Mouse (Mus musculus) granulocyte monocyte progenitor cell, adult 5-6 weeks (primary cell): ENCODE measurements around the gene H2afx. TPM values are rescaled to one million over a fixed set of nuclear protein-coding genes. Genes with fewer than 3 reads are reported as not detected.
"Not testable (repeated sequence)": the region's sequence is repeated elsewhere in the genome, so short reads cannot be mapped to it uniquely, and the experiment has no call there.

ENCODE experiments used
- ATAC-seq: replicated peaks from 2 replicates; pipeline ENCODE4 v1.8.0; 2016; ENCODE audit warnings: mild to moderate bottlenecking, moderate TSS enrichment, inconsistent platforms; ENCODE audit not compliant: poor library complexity, severe bottlenecking
- total RNA-seq, 2 experiments: library from RNA; stranded (forward) in 1 of 2; stranded (reverse) in 1 of 2; fragments of 200-712, 200-1000 nt in 1 of 2; fragments of >200 nt in 1 of 2; fragmentation: Nextera tagmentation in 1 of 2; gene quantifications; 2 replicates each; pipeline ENCODE4 v1.2.3; 2014 to 2017

Gene H2afx
- total RNA-seq, 2 experiments from 2014 or later, result 96.9 to 423 TPM

DNA sequence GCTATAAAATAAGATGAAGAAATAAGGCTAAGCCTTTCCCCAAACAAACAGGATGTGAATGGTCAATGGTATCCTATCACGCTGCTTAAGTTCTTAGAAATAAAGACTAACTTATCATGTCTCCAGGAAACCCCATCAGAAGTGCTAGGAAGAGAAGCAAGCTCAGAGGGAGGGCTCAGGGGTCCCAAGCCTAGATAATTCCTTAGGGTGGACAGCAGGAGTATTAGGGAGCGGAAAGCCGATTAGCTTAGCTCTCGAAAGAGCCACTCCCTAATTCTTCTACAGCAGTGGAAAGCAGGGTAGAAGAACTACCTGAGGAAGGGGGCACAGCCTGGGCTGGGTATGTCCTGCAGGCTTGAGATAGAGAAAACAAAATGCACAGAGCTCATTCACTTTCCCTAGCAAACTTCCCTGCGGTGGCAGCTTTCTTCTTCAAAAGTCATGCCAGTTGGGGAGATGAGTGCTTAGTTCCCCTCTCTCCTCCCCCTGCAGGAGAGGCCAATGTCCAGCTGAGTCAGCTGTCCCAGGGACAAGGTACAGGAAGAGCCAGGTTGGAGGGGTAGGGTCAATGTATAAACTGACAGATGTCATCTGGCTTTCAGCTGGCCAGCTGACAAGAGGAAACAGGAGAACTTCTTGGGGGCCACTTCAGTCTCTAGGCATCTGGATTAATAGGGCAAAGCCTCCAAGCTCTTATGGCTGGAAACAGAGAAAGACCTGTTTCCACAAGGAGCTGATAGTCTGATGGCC, 16.2 kb upstream of the H2afx start:
- ATAC-seq, result no peak

DNA sequence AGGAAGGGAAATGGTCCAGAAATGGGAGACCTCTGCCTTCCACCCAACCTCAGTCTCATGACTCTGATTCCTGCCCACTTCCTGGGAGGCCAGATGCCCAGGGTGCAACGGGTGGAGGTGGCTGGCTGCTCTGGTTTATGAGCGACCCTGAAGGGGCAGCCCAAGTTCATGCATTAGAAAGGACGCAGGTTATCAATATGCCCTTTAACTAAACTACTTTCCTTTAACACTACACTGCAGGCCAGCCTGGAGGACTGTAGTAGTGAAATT, 15.7 kb upstream of the H2afx start:
- no peak for ATAC-seq

DNA sequence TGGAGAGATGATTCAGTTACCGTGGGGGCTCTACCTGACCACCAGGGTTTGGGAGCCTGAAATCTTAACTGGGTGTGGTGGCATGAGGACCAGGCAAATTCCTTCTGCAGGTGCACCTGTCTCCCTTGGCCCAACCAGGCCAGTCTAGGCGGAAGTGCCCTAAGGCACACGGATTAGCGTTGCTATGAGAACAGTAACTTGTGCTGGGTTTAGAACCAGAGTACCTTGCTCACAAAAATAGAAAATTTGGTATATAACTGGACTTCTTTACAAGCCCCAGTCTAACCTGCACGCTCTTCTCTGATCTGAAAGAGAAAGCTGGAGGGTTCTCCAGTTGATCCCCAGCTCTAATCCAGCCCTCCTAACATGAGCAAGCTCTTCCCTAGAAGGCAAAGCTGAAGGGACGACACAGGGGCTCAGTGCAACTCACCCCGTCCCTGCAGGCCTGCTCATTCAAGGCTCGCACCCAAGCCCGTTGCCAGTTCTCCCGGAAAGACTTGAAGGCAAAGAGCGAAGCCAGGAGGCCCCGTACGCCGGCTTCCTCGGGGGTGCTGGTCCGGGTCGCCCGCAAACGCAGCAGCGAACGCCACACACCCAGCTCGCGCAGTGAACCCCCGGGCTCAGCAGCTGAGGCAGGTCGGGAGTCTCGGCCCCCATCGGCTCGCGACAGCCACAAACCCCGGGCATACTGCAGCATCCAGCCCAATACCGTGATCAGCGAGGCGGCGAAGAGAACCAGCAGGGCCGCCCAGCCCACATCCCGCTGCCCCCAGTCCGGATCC, 15.2 kb upstream of the H2afx start:
- 0 out of 2 replicates have a peak, but pooled peaks have one; percentile 3 for ATAC-seq

DNA sequence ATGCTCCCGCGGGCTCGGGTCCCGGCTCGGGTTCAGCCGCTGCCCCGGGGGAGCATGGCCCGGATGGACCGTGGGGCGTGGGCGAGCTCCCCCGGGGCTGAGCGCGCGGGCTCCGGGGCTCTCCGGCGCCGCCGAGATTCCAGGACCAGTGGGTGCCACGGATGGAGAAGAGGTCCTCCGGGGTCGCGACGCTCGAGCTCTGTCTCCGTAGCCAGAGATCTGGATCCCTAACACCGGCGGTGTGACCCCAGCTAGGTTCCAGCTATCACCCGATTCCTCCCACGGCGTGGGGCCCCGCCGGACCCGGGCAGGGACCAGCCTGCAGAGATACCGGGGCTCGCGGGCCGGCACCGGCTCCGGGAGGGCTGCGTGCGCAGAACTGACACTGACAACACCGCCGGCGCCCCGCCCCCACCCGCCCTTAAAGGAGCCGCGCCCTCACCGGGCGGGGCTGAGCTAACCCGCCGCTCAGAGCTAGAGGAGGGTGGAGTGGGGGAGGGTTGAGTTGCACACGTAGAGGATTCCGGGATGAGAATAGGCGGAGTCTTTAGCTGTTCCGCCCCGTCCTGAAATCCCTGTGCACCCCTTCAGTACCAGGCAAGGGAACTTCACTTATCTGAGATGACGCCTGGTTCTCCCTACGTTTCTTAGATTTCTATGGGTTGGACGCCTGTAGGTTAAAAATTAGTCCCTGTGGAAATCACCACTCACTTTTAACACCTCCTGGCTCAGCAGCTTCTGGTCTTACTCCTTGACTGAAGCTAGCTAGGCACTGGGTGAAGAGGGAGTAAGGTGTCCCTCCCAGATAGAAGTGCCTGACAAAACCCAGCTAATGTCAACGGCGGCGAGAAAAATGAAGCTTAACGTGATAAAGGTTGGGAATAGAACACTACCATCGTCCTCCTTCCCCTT, 14.4 kb upstream of the H2afx start, which contains the start of gene C2cd2l:
C2cd2l (minus strand) TSS at position 399 of the 912 bp plus-strand sequence.
- ATAC-seq, result peak; percentile 85

DNA sequence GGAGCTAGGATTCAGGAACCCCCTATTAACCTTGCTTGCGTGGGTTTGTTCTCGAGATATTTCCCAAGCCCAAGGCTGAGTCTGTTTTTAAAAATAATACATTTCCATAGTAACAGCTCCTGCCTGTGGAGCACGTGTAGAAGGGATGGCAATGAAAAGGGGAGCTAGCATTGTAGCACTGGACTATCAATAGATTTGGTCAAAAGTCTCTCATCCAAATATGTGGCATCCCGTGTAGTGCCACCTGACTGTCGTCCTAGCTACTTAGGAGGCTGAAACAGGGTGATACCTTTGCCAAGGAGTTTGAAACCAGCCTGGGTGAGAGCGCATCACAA, 13.7 kb upstream of the H2afx start:
- ATAC-seq, result 0 out of 2 replicates have a peak, but pooled peaks have one; percentile 26

DNA sequence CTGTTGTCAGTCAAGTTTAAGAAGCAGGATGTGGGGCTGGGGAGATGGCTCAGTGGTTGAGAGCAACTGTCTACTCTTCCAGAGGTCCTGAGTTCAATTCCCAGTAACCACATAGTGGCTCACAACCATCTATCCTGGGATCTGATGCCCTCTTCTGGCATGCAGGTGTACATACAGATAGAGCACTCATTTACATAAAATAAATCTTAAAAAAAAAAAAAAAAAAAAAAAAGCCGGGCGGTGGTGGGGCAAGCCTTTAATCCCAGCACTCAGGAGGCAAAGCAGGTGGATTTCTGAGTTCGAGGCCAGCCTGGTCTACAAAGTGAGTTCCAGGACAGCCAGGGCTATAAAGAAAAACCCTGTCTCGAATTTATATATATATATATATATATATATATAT, 10.8 kb upstream of the H2afx start:
- not testable (repeated sequence) for ATAC-seq

DNA sequence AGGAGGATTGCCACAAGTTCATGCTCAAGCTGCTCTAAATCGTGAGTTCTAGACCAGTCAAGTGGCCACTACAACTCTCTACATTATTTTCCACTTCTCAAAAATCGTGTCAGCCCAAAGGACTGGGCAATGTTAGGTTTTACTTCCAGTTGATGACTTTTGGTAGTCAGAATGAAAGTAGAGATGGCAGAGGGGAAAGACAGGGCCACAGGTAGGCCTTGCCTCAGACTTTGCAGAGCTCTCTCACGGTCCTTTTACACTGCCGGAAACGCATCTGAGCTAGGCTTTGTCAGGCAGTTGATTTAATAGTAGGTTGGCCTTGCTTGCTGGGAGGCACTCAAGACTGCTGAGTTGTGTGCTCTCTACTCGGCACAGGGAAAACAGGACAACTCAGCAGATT, 10.3 kb upstream of the H2afx start:
- ATAC-seq, result no peak

DNA sequence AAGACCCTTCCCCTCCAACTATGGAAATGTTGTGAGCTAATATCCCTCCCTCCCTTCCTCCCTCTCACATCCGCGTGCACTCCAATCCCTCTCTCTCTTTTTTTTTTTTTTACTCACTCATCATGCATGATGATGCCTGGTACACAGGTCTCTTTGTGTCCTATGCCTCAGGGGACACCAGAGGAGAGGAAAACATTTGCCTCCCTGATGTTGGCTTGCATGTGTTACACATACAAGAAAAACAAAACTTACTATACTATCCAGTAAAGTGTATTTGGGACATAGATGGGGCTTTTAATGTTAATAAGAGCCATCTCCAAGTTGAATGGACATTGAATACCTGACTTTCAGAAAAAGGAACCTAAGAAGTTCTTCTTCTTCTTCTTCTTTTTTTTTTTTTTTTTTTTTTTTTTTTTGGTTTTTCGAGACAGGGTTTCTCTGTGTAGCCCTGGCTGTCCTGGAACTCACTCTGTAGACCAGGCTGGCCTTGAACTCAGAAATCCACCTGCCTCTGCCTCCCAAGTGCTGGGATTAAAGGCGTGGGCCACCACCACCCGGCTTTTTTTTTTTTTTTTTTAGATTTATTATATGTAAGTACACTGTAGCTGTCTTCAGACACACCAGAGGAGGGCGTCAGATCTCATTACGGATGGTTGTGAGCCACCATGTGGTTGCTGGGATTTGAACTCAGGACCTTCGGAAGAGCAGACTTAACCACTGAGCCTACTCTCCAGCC, 9.3 kb upstream of the H2afx start:
- not testable (repeated sequence) for ATAC-seq

DNA sequence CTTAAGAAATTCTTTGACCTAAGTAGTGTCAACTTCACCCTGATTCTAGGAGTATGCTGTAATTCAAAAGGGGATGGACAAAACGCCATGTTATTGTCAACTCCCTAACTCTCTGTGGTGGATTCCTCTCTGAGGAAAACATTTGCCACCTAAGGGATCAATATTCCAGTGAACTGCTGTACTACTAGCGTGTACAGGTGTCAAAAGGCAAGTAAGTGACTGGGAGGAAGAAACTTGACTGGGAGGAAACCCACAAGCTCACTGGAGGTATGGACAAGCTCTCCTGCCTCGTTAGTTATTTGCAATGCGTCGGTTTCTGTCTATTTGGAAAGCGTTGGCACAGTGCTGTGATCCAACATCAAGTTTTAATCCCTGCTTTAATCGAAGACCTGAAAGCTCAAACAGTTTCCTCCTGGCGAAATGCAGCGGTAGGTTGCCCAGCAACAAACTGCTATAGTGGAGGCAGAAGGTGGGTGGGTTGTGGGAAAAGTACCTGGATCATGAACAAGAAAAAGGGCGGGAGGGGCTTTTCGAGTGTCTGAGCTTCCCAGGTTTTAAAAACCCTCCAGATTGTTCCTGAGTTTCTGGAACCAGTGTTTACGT, 8.6 kb upstream of the H2afx start, which contains the start of gene Dpagt1:
Dpagt1 (plus strand) TSS at position 252 of the 603 bp plus-strand sequence.
- no peak for ATAC-seq

DNA sequence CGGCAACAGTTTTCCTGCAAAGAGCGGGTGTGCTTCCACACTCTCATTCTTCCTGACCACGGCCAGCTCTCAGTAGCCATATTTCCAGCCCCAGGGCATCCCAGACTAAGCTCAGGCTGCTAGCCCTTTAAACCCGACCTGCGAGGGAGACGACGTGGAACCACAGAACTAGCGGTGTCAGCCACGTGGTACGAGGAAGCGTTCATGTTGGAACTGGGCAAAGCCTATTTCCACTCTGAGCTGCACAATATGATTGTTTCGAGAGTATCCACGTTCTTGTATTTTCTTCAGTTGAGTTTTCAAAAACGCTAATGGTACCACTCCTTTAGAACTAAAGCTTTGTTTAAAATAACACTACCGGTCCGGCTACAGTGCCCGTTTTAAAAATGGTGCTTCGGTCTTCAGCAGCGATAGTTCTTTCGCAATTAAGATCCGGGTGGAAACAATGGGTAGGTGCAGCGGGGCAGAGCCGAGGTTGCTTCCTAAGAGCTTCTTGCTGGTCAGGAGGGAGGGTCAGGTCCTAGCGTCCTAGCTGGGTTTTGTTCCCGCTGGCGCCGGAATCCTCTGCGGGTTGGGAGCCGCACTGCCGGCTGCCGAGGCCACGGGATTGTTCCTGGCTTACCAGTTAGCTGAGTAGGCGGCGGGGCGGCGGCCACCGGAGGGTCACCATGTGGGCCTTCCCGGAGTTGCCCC, 8.0 kb upstream of the H2afx start:
- peak; percentile 80 for ATAC-seq

DNA sequence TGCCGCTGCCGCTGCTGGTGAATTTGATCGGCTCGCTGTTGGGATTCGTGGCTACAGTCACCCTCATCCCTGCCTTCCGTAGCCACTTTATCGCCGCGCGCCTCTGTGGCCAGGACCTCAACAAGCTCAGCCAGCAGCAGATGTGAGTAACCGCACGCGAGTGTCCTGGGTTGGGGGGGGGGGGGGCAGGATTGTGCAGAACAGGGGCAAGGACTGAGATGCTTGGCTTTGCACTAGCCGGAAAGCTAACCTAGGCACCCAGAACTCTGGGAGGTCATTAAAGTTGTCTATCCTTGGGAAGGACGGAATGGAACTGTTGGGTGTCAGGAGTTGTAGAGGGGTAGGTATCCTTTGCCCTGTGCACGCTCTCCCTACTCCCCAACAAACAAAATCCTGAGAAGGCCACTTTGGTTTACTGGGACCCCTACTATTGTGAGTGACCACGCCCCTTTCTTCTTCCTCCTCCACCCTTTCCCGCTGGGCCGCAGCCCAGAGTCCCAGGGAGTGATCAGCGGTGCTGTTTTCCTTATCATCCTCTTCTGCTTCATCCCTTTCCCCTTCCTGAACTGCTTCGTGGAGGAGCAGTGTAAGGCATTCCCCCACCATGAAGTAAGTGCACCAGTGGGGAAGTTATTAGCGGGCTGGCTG, 7.3 kb upstream of the H2afx start:
- ATAC-seq, result peak; percentile 8; the same call in 1 of the 2 replicates

DNA sequence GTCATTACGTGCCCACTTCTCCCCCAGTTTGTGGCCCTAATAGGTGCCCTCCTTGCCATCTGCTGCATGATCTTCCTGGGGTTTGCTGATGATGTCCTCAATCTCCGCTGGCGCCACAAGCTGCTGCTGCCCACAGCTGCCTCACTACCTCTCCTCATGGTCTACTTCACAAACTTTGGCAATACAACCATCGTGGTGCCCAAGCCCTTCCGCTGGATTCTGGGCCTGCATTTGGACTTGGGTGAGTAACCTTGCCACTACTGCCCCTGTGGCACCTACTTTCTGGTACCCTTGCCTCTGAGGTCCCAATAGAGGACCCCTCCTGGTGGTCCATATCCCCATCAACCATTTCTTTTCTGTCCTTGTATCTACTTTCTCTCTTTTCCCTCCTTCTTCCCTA, 6.6 kb upstream of the H2afx start:
- ATAC-seq, result no peak

DNA sequence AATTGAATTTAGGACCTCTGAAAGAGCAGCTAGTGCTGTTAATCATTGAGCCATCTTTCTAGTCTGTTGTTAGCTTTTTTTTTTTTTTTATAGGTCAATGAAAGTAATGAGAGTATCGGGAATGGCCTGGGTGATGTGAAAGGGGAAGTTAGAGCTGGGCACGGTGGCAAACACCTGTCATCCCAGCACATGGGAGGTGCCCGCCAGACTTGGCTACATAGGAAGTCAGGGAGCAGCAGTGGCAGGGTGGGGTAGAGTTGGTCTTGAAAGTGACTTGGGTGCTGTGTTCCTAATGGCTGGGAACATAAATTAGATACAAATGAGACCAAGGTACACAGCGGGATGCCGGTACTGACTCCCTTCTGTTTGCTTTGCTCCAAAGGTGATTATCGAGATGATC, 3.8 kb upstream of the H2afx start:
- ATAC-seq, result no peak

DNA sequence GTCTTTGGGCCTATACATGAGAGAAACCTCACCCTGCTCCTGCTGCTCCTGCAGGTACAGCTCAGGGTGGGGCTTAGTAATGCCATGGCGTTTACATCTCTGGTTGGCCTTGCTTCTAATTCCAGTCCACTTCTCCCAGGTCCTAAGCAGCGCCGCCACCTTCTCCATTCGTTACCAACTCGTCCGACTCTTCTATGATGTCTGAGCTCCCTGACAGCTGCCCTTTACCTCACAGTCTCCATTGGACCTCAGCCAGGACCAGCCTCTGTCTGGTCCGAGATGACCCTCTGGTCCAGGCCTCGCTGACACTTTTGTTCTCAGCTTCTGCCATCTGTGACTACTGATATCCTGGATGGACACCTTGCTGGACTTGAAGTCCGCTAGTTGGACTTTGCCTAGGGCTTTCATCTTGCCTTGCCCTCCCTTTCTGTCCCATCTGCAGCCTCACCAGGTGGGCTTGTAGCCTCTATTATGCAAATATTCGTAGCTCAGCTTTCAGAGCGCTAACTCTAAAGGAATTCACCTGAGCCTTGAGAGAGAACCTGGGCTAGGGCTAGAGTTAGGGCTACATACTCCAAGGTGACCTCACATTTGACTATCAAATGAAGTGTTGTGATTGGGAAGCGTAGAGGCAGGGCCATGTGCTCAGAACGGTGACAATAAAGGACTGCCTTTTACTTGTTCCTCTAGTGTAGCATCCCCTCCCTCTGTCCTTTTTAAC, 1.4 kb upstream of the H2afx start:
- no peak for ATAC-seq

DNA sequence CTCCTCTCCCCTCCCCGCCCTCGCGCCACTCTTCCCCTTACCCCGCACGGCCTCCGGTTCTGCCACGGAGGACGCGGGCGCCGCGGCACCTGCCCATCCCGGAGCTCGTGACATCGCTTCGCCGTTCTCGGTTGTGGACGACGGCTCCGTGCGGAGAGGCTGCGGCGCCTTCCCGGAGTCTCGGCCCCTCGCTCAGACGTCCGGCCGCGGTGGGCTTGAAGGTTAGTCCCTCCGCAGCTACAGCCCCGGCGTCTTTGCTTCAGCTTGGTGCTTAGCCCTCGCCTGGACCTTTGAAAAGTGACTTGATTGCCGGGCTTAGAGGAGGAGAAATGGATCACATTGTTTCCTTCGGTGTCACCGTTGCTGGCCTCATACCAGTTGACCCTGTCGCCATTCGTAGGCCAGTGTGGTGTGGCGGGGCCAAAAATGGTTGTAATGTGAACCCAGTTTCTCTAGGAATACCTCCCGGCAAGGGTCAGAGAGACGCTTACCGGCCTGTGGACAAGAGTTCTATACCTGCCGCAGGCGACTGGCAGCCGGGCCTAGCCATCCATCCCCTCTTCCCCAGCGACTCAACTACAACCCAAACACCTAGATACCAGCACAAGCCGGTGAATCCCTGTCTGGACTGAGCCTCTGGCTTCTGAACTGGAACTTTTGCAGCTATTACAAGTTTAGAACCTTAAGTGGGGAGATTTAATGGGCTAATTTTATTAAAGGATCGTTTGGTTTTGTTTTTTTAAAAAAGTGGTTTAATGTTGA, 1.0 kb downstream of the H2afx start:
- peak; percentile 1; the same call in 1 of the 2 replicates for ATAC-seq

DNA sequence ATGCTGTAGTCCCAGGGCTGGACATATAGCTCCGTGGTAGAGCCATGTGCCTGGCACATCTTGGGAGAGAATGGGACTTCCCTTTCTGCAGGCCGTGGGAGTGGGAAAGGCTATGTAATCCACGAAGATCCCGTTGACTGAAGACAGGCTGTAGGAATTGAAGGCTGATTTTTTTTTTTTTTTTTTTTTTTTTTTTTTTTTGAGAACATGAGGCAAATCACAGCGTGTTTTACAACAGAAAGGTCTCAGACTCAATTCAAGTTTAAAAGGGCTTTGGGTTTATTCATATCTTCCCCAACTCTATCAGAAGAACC, 1.6 kb downstream of the H2afx start:
- ATAC-seq, result no peak

DNA sequence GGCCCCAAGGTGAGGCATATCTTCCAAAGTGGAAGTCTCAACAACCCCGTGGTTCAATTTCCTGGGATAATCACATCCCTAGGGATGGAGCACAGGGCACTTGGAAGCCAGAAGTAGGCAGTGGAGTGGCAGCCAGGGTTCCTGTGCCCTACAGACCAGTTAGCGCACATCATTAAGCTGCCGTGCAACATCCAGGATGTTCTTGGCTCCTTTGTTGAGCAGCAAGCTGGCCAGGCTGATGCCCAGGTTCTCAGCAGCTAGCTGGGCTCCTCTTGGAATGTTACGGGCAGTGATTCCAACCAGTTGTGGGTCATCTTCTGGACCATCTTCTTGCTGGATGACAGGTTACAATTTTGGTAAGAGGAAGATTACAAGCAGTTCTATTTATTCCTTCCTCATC, 2.0 kb downstream of the H2afx start:
- not testable (repeated sequence) for ATAC-seq
